Mouse (Mus musculus) heart, postnatal 25 days (tissue): Measurements from ENCODE around the gene Csad. TPM values are rescaled to one million over a fixed set of nuclear protein-coding genes. Genes with fewer than 3 reads are reported as not detected.

ENCODE experiments used
- DNase-seq: peaks from one replicate; pipeline ENCODE4 v3.0.0; 2022; ENCODE audit warnings: low spot score
- intact Hi-C: fragments of 180-260 bp; cut with DNase I; formaldehyde crosslinking; loops from one replicate; pipeline ENCODE4 v1.15.1; 2025
- total RNA-seq, 2 experiments: library from RNA; stranded (reverse); gene quantifications; 2 replicates each; pipeline ENCODE4 v1.2.3; 2021

Csad gene
- total RNA-seq, 2 experiments from 2014 or later: 15.7 to 16.3 TPM

- DNase-seq: peak; percentile 68
- intact Hi-C loops: no loop called here
These were observed 61.3 kb downstream of the Csad start for GRCm38 (mm10) chr15:102142914-102143912.

GRCm38 (mm10) chr15:102141120-102141519 lies 63.4 kb downstream of the Csad start:
- intact Hi-C loops: no loop called here
- DNase-seq: no peak

GRCm38 (mm10) chr15:102136129-102136758 lies 68.3 kb downstream of the Csad start, which contains the start of gene Spryd3:
Spryd3 (minus strand) TSS chr15:102136234.
- intact Hi-C loops: no loop called here
- DNase-seq: peak; percentile 97

- intact Hi-C loops: no loop called here
- no peak for DNase-seq
These were observed 68.9 kb downstream of the Csad start for GRCm38 (mm10) chr15:102135522-102136128.

- intact Hi-C loops: no loop called here
- DNase-seq: no peak
These were observed 69.8 kb downstream of the Csad start for GRCm38 (mm10) chr15:102134709-102135108.

- intact Hi-C loops: no loop called here
- no peak for DNase-seq
These were observed 71.2 kb downstream of the Csad start for GRCm38 (mm10) chr15:102133314-102133713.

Other genes with a start within 250 kb of the Csad start
- 1 to 10 TPM; 2.5 to 2.7 TPM for gene Krt8, start 200.2 kb downstream of the Csad start, total RNA-seq
- 1 to 10 TPM; 3.7 to 4.9 TPM for gene Krt18, start 176.5 kb downstream of the Csad start, total RNA-seq
- 100 to 1,000 TPM; 131 to 144 TPM for gene Eif4b, start 131.0 kb downstream of the Csad start, total RNA-seq
- gene Tns2, start 104.3 kb downstream of the Csad start, total RNA-seq: 100 to 1,000 TPM in 1 of 2 experiments, 10 to 100 TPM in 1; 98.6 to 118 TPM
- gene Spryd3, start 68.5 kb downstream of the Csad start, total RNA-seq: 10 to 100 TPM; 13.2 to 15.1 TPM
- gene Igfbp6, start 60.4 kb downstream of the Csad start, total RNA-seq: 10 to 100 TPM; 38.3 to 43.6 TPM
- gene Soat2, start 54.2 kb downstream of the Csad start, total RNA-seq: under 1 TPM in 1 of 2 experiments, not detected in 1; 0.11 TPM
- gene Zfp740, start 1.5 kb downstream of the Csad start, total RNA-seq: 10 to 100 TPM; 34.0 to 35.2 TPM
- 1 to 10 TPM; 1.3 TPM for gene Itgb7, start 27.2 kb upstream of the Csad start, total RNA-seq
- 10 to 100 TPM; 17.0 to 20.8 TPM for gene Rarg, start 52.8 kb upstream of the Csad start, total RNA-seq
- not detected for gene Gm9918, start 65.8 kb upstream of the Csad start, total RNA-seq
- 10 to 100 TPM; 15.5 to 18.5 TPM for gene Mfsd5, start 74.7 kb upstream of the Csad start, total RNA-seq
- gene Espl1, start 91.5 kb upstream of the Csad start, total RNA-seq: 1 to 10 TPM in 1 of 2 experiments, under 1 TPM in 1; 0.65 to 1.9 TPM
- 100 to 1,000 TPM; 284 to 288 TPM for gene Pfdn5, start 121.4 kb upstream of the Csad start, total RNA-seq
- 10 to 100 TPM; 21.3 to 23.1 TPM for gene Myg1, start 127.0 kb upstream of the Csad start, total RNA-seq
- gene Aaas, start 146.0 kb upstream of the Csad start, total RNA-seq: 10 to 100 TPM; 10.2 to 11.2 TPM
- gene Sp7, start 162.5 kb upstream of the Csad start, total RNA-seq: not detected
- 10 to 100 TPM; 42.7 to 44.4 TPM for gene Sp1, start 201.4 kb upstream of the Csad start, total RNA-seq
- gene Amhr2, start 240.6 kb upstream of the Csad start, total RNA-seq: under 1 TPM; 0.68 to 0.84 TPM